Mouse (Mus musculus): ENCODE measurements around the gene Cd82. TPM values are rescaled to one million over a fixed set of nuclear protein-coding genes. Genes with fewer than 3 reads are reported as not detected.

The Cd82 gene
- total and polyA plus RNA-seq, 3 experiments: 177 to 294 (median 215) TPM

DNA sequence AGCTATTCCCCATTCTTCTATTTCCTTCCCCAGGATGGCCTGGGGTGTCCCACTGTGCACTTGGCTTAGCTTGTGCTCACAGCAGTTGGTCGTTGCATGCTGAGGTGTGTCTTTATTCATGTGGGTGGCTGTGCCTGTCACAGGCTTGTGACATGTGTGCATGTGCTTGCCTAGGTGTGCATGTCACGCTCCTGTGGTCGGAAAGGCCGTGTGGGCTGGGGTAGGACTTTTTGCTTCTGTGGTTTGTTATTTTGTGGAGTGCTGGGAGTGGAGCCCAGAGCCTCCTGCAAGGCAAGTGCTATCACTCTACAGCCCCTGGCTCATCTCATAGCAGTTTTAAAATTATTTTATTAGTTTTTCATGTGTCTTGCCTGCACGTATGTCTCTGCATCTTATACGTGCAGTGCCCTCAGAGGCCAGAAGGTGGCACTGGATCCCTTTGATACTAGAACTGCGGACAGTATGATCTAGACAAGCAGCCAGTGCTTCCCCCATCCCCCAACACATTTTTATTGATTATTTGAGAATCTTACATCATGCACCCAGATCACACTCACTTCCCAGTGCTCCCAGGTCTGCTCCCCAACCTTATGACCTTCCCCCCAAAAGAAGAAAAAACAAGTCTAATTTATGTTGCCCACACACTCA lies 49.4 kb downstream of the Cd82 start:
- Histone ChIP-seq H3K4me2 (ENCODE audit: insufficient read depth, low read depth, poor library complexity, severe bottlenecking) (no peak overlapping the region), H3K4me1 (ENCODE audit: control insufficient read depth in 1 of 2, insufficient read depth in 2 of 2) (peaks cover 37 to 67% of the 10 kb centered on the region in 2 experiments), H3K4me3 (replicated peaks in 1 of 3; ENCODE audit: low read depth in 2 of 3, low read length in 2 of 3, poor library complexity in 1 of 3) (no peak overlapping the region), H3K79me2 (replicated peaks; ENCODE audit: control insufficient read depth, extremely low read depth, insufficient read depth, poor library complexity, severe bottlenecking) (no peaks in the 10 kb centered on the region), H3K27me3 (replicated peaks) (peaks cover 23% of the 10 kb centered on the region), H3K27ac (ENCODE audit: insufficient read depth, low read depth) (no peak overlapping the region), H3K36me3 (replicated peaks in 1 of 2; ENCODE audit: control insufficient read depth in 1 of 2, insufficient read depth in 1 of 2, low read length in 1 of 2) (peaks cover under 1 to 13% of the 10 kb centered on the region in 2 experiments), H3K9me3 (replicated peaks; ENCODE audit: low read length) (no peaks in the 10 kb centered on the region), H3K9ac (ENCODE audit: insufficient read depth, low read depth) (no peak overlapping the region)
- in situ Hi-C loops (cut with MboI; ENCODE audit: low pct_ligation_motif_present, low pct_unique_long_range_greater_than_20kb, low sequenced_read_pairs) (loop anchor here (10.0 kb wide), 1 partner anchor 241 kb away; no protein-coding TSS in a partner anchor), dilution Hi-C loops (cut with MboI; ENCODE audit: extremely low pct_ligation_motif_present, extremely low pct_unique_long_range_greater_than_20kb, low sequenced_read_pairs) (no loop called here)
- DNase-seq (ENCODE audit: extremely low read depth): peak; percentile 71
- TF ChIP-seq NELFE (IDR thresholded peaks at IDR 0.05; ENCODE audit: low read depth, low read length) (peak; percentile 33; the same call in 1 of the 2 replicates), ZNF384 (IDR thresholded peaks at IDR 0.05; ENCODE audit: low read depth, low read length) (no peak), CTCF (conservative IDR thresholded peaks at IDR 0.05 in 1 of 2, IDR thresholded peaks at IDR 0.05 in 1 of 2; ENCODE audit: low read depth in 2 of 2, low read length in 2 of 2) (peak; percentile 59 to 88), SMC3 (IDR thresholded peaks at IDR 0.05; ENCODE audit: low read depth, low read length) (peak; percentile 77), RCOR1 (conservative IDR thresholded peaks at IDR 0.05; ENCODE audit: low read depth, low read length) (no peak), NRF1 (IDR thresholded peaks at IDR 0.05; ENCODE audit: low read depth, low read length) (no peak), BHLHE40 (IDR thresholded peaks at IDR 0.05; ENCODE audit: low read depth, low read length) (peak; percentile 73), KAT2A (IDR thresholded peaks at IDR 0.05; ENCODE audit: insufficient replicate concordance, low read length) (no peak), CHD2 (IDR thresholded peaks at IDR 0.05; ENCODE audit: low read length) (peak; percentile 39; the same call in 1 of the 2 replicates), JUND (conservative IDR thresholded peaks at IDR 0.05; ENCODE audit: low read depth, low read length) (no peak), RAD21 (IDR thresholded peaks at IDR 0.05; ENCODE audit: low read depth, low read length) (peak; percentile 84), MAFK (IDR thresholded peaks at IDR 0.05; ENCODE audit: insufficient replicate concordance, low read length) (no peak), PAX5 (IDR thresholded peaks at IDR 0.05; ENCODE audit: low read length) (no peak), MXI1 (IDR thresholded peaks at IDR 0.05; ENCODE audit: low read depth, low read length) (no peak), SIN3A (IDR thresholded peaks at IDR 0.05; ENCODE audit: low read length) (no peak), ETS1 (conservative IDR thresholded peaks at IDR 0.05; ENCODE audit: low read depth, low read length) (no peak), JUN (IDR thresholded peaks at IDR 0.05; ENCODE audit: insufficient read depth, low read depth, low read length) (no peak), ZMIZ1 (IDR thresholded peaks at IDR 0.05; ENCODE audit: low read depth, low read length) (0 out of 2 replicates have a peak, but pooled peaks have one; percentile 25), ZKSCAN1 (IDR thresholded peaks at IDR 0.05; ENCODE audit: borderline replicate concordance, low read depth, low read length) (no peak)

DNA sequence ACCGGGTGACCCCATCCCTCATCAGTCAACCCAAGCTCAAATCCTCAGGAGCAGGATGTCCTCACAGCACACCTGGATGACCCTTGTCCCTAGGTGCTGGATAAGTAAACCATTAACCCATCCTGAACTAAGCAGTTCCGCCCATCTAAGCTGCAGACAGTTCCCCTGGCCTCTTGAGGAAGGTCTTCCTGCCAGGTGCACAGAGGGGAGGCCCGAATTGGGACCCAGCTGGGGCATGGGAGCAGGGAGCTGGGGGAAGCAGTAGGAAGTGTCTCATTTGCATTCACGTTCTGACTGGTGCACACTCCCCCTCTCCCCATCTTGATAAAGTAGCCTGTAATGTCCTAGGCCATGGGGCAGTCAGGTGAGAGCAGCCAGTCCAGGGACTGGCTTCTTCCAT lies 50.8 kb downstream of the Cd82 start:
- no peak for DNase-seq (ENCODE audit: extremely low read depth)
- Histone ChIP-seq H3K27ac (ENCODE audit: insufficient read depth, low read depth) (no peak overlapping the region), H3K9me3 (replicated peaks; ENCODE audit: low read length) (no peaks in the 10 kb centered on the region), H3K79me2 (replicated peaks; ENCODE audit: control insufficient read depth, extremely low read depth, insufficient read depth, poor library complexity, severe bottlenecking) (no peaks in the 10 kb centered on the region), H3K4me2 (ENCODE audit: insufficient read depth, low read depth, poor library complexity, severe bottlenecking) (no peak overlapping the region), H3K9ac (ENCODE audit: insufficient read depth, low read depth) (no peak overlapping the region), H3K36me3 (replicated peaks in 1 of 2; ENCODE audit: control insufficient read depth in 1 of 2, insufficient read depth in 1 of 2, low read length in 1 of 2) (peaks cover 0 to 5% of the 10 kb centered on the region in 2 experiments), H3K4me3 (replicated peaks in 1 of 3; ENCODE audit: low read depth in 2 of 3, low read length in 2 of 3, poor library complexity in 1 of 3) (no peak overlapping the region), H3K4me1 (ENCODE audit: control insufficient read depth in 1 of 2, insufficient read depth in 2 of 2) (peaks cover 31 to 57% of the 10 kb centered on the region in 2 experiments), H3K27me3 (replicated peaks) (peaks cover 34% of the 10 kb centered on the region)
- dilution Hi-C loops (cut with MboI; ENCODE audit: extremely low pct_ligation_motif_present, extremely low pct_unique_long_range_greater_than_20kb, low sequenced_read_pairs) (no loop called here), in situ Hi-C loops (cut with MboI; ENCODE audit: low pct_ligation_motif_present, low pct_unique_long_range_greater_than_20kb, low sequenced_read_pairs) (loop anchor here (10.0 kb wide), 1 partner anchor 243 kb away; no protein-coding TSS in a partner anchor)
- TF ChIP-seq EP300 (IDR thresholded peaks at IDR 0.05; ENCODE audit: low read length) (peak; percentile 44; the same call in 1 of the 2 replicates), ETS1 (conservative IDR thresholded peaks at IDR 0.05; ENCODE audit: low read depth, low read length) (peak; percentile 70), MAFK (IDR thresholded peaks at IDR 0.05; ENCODE audit: insufficient replicate concordance, low read length) (no peak), ZC3H11A (IDR thresholded peaks at IDR 0.05; ENCODE audit: low read depth, low read length) (no peak), BHLHE40 (IDR thresholded peaks at IDR 0.05; ENCODE audit: low read depth, low read length) (peak; percentile 85), TCF12 (IDR thresholded peaks at IDR 0.05; ENCODE audit: low read depth, low read length) (peak; percentile 72; the same call in 1 of the 2 replicates), MEF2A (IDR thresholded peaks at IDR 0.05; ENCODE audit: borderline replicate concordance, low read depth, low read length) (peak; percentile 28; the same call in 1 of the 2 replicates), IRF4 (IDR thresholded peaks at IDR 0.05; ENCODE audit: low read depth, low read length) (peak; percentile 57; the same call in 1 of the 2 replicates)
